Mouse (Mus musculus) forelimb bud, embryonic 11.5 days (tissue): ENCODE measurements around the gene Gm42421.

Source experiments
- DNase-seq: peaks from one replicate; pipeline ENCODE4 v3.0.0-alpha.2; 2012; ENCODE audit warnings: low read depth, low spot score

Gm42421 gene

GRCm38 (mm10) chr5:143927875-143928274, at the start of gene Gm42421:
Gene Gm42421, plus strand, starts transcription at chr5:143928175.
- DNase-seq, result no peak

- no peak for DNase-seq
Observed at GRCm38 (mm10) chr5:143885274-143885673, 42.7 kb upstream of the Gm42421 start.

DNA sequence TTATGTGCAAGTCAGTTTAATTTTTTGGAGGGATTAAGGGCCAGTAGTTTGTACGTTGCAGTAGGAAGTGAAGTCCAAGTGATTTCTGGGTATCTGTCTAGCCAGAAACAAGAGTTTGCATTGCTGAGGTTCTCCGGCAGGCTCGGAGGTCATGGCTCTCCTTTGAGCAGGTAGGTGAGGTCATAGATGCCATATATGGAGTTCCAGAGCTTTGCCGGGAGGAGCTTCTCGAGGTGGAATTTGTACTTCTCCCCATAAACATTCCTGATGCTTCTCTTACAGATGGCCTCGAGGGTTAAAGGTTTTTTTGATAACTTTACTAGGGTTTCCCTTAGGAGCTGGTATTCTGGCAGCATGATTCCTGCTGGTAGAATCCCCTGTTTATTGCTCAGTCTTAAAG, 37.2 kb upstream of the Gm42421 start:
- no peak for DNase-seq

DNA sequence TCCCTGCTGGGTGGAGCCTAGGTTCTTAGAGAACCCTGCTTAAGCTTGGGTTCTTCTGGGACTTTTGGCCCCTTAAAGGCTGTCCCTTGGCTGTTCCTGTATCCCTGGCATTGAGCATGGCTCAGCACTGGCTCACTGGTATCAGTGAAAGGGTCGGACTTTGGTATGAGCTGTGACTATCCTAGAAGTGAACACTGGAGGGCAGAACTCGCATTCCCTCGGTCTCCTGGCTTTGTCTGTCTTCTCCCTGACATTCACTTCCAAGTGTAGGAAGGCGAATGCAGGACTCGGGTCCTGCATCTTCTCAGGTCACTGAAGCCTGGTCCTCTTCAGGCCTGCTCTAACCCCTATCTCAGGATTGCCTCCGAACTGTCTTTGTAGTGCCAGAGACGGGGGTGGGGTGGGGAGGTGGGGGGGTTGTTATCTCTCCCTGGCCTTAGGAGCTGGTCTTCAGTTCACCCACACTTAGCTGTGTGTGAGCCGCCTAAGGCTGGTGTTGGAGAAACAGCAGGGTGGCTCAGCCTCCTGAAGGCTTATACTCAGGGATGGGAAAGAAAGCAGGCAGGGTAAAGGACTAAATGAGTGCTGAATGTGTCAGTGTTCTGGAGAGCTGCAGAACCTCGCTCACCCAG, 35.6 kb upstream of the Gm42421 start:
- no peak for DNase-seq

GRCm38 (mm10) chr5:143893396-143893795, 34.6 kb upstream of the Gm42421 start:
- DNase-seq, result no peak

- DNase-seq, result no peak
Observed at GRCm38 (mm10) chr5:143897635-143898330, 30.2 kb upstream of the Gm42421 start, which contains the start of gene Ankrd61. Gene Ankrd61, minus strand, starts transcription at chr5:143897685.

- no peak for DNase-seq
Observed at GRCm38 (mm10) chr5:143902111-143902510, 25.9 kb upstream of the Gm42421 start.

- DNase-seq, result no peak
Observed at GRCm38 (mm10) chr5:143903813-143904212, 24.2 kb upstream of the Gm42421 start.

GRCm38 (mm10) chr5:143906429-143906828, 21.5 kb upstream of the Gm42421 start:
- no peak for DNase-seq

DNA sequence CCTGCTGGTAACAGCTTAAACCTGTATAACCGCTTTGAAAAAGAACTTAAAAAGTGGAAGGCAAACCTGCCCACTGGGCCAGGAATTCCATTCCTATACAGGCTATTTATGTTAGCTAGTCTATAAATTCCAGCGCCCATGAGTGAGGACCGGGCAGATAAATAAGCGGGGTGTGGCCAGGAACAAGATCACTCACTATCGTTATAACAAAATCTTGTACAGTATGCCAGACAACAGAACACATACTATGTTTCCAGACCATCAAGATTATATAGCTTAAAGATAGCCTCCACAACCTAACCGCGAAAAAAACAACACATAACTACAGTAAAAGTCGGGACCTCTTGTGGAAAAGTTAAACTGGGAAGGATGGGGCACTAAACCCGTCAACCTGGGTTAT, 19.0 kb upstream of the Gm42421 start:
- DNase-seq, result no peak

DNA sequence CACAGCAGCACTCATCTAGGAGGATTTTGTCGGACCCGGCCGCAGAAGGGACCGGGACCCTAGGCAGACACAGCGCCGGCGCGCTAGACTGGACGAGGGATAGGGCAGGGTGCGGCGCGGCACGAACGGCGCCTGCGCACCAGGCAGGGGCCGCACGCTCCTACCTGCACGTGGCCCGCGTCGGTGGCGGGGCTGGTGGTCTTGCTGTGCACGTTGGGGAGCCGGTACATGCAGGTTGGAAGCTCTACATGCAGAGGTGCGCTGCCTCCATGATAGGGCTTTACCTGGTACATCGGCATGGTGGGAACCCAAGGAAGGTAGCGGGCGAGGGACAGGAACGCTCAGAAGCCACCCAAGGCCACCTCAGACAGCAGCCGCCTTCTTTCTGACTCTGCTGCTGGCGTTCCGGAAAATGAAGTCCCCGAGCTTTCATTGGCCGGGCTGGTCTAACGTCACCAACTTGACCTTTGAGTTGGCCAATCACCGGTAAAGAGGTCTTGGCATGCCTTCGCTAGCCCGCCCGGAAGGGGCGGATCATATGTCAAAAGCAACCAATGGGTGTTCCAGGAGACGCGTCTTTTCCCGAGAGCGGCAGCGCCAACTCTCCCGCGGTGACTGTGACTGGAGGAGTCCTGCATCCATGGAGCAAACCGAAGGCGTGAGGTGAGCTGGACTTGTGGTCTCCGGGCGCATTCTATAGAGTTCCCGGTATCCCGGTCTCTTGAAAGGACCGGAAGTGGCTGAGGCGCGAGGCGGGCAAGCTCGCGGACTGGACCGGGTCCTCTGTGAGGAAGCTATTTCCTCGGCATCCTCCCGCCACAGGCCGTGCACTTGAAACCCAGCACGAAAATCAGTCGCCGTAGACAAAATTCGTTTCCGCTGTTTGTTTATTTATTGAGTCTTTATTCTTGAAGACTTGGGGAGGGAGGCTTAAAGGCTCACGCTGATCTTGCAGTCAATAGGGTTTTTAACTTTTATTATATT, 18.3 kb upstream of the Gm42421 start, which contains the start of the genes Aimp2 and Pms2:
Aimp2 (minus strand) TSS at position 431 of the 984 bp plus-strand sequence.
Pms2 (plus strand) TSS at position 548 of the 984 bp plus-strand sequence.
- peak; percentile 98 for DNase-seq

- no peak for DNase-seq
Observed at GRCm38 (mm10) chr5:143916221-143916620, 11.8 kb upstream of the Gm42421 start.

- DNase-seq, result peak; percentile 20
Observed at GRCm38 (mm10) chr5:143917418-143917817, 10.6 kb upstream of the Gm42421 start.

DNA sequence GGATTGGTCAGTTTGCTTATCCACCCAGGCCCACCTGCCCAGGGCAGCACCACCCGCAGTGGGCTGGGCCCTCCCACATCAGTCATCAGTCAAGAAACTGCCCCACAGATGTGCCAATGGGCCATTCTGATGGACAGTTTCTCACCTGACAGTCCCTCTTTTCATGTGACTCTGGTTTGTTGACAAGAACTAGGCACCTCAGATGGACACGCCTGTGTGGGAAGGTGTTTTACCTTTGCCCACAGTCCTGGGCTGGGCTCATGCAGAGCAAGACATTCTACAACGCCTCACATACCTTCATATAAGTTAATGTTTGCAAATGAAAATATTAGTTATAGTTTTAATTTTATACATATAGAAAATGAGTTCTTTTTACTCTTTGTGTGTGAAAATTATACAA, 9.9 kb upstream of the Gm42421 start:
- no peak for DNase-seq

DNA sequence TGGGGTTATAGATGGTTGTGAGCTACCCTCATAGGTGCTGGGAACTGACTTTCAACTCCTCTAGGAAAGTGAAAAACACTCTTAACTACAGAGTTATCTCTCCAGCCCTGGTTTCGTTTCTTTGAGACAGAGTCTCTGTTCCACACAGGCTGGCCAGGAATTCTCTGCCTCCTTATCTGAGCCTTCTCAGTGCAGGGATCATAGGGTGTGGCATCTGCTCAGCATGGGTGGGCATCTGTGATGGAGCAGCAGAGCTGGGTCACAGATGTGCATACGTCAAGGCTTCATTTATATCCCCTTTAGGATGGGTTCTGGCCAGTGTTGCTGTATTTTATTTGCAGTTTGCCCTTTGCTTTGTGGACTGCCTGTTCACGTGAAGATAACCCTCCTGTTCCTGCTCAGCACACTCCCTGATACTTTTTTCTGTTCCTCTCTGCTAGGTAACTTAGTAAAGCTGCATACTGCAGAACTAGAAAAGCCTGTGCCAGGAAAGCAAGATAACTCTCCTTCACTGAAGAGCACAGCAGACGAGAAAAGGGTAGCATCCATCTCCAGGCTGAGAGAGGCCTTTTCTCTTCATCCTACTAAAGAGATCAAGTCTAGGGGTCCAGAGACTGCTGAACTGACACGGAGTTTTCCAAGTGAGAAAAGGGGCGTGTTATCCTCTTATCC, 3.1 kb upstream of the Gm42421 start:
- no peak for DNase-seq

DNA sequence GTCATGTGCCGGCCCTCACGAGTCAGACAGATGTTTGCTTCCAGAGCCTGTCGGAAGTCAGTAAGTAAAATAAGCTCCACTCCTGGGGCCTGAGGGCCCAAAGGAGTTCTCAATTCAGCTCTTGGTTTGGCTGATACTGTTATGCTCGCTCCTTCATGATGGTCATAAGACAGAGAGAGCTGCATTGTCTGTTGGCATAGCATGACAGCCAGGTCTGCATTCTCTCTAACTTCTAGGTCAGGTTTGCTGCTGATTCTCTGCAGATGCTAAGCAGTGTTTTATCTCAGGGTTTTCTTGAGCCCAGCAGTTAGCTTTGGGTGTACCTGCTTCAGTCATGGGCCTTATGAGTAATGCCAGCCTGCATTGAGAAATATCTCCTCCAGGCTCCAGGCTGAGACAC, 1.3 kb downstream of the Gm42421 start:
- no peak for DNase-seq

GRCm38 (mm10) chr5:143930656-143931055, 2.7 kb downstream of the Gm42421 start:
- no peak for DNase-seq

DNA sequence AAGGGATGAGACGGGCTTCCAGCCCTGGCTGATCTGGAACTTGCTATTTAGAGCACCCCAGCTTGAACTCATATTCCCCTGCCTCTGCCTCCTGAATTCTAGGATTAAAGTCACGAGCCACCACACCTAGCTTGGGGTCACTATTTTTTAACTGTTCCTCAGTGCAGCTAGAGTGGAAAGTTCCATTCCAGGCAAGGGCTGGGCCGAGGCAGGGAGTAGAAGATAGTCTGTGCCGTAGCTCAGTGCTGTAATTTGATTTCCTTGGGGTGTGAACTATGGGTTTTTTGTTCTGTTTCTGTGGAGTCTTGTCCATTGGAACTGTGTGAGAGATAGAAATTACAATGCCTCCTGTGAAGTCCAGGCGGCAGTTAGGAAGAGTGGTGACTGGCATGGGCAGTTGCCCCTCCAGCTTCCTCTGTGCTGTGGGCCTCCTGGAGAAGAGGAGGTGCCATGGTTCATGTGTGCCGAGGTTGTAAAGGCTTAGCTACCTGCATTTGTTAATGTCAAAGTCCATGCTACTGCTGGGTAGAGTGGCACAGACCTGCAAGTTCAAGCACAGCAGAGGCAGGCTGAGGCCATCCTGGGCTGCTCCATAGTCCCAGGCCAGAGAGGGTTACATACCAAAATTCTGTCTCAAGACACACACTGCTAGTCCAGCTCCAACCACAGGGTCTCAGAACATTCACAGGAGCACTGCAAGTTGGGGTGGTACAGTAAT, 4.0 kb downstream of the Gm42421 start:
- DNase-seq, result no peak

DNA sequence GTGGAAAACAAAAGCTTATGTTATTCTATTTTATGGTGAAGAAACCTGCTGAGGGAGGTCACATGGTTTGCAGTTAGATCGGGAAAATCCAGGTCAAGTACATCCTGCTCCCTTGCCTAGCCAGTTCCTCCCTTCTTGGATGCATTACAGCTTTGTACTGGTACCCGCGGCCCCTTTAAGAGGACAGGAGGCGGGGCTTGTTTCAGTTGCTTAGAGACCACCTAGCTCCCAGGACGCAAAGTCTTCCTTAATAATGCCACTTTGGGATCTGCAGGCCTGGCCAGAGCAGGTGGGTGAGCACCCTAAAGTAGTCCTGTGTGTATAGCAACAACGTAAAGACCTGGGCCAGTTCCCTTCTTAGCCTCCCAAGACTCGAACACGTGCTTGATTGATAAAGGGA, 4.9 kb downstream of the Gm42421 start, which contains the start of gene Rsph10b:
Rsph10b (plus strand) TSS at position 205 of the 400 bp plus-strand sequence.
- no peak for DNase-seq

GRCm38 (mm10) chr5:143933414-143933813, 5.4 kb downstream of the Gm42421 start:
- no peak for DNase-seq

GRCm38 (mm10) chr5:143933875-143934274, 5.9 kb downstream of the Gm42421 start:
- DNase-seq, result no peak
